Mouse (Mus musculus) kidney, adult 9 months (tissue): ENCODE data around the gene Zbtb48.
A peak's percentile ranks its signal among the peaks of the same experiment; 100 is the strongest.
"Not testable (repeated sequence)": the region's sequence is repeated elsewhere in the genome, so short reads cannot be mapped to it uniquely, and the experiment has no call there.

Experiments used
- DNase-seq: peaks from one replicate; pipeline ENCODE4 v3.0.0; 2022

The Zbtb48 gene

GRCm38 (mm10) chr4:152027524-152027923 lies at the start of gene Zbtb48:
Gene Zbtb48 (minus strand): TSS chr4:152027671.
- peak; percentile 98 for DNase-seq

- DNase-seq, result no peak
These were observed 49.7 kb upstream of the Zbtb48 start for GRCm38 (mm10) chr4:152077191-152077590.

GRCm38 (mm10) chr4:152074548-152074947 lies 47.1 kb upstream of the Zbtb48 start:
- DNase-seq, result no peak

GRCm38 (mm10) chr4:152073715-152074114 lies 46.2 kb upstream of the Zbtb48 start:
- DNase-seq, result no peak

GRCm38 (mm10) chr4:152072655-152073054 lies 45.2 kb upstream of the Zbtb48 start:
- no peak for DNase-seq

GRCm38 (mm10) chr4:152072121-152072601 lies 44.7 kb upstream of the Zbtb48 start, which contains the start of gene Plekhg5:
Gene Plekhg5 (plus strand): TSS chr4:152072498.
- DNase-seq, result no peak

- DNase-seq, result no peak
These were observed 43.3 kb upstream of the Zbtb48 start for GRCm38 (mm10) chr4:152070494-152071396.

GRCm38 (mm10) chr4:152069245-152069644 lies 41.8 kb upstream of the Zbtb48 start:
- no peak for DNase-seq

- no peak for DNase-seq
These were observed 40.8 kb upstream of the Zbtb48 start for GRCm38 (mm10) chr4:152068166-152068724.

GRCm38 (mm10) chr4:152067280-152067679 lies 39.8 kb upstream of the Zbtb48 start:
- DNase-seq, result no peak

GRCm38 (mm10) chr4:152062390-152063110 lies 35.1 kb upstream of the Zbtb48 start:
- peak; percentile 84 for DNase-seq

GRCm38 (mm10) chr4:152044609-152045008 lies 17.1 kb upstream of the Zbtb48 start:
- peak; percentile 65 for DNase-seq

- DNase-seq, result no peak
These were observed 15.7 kb upstream of the Zbtb48 start for GRCm38 (mm10) chr4:152043171-152043570.

GRCm38 (mm10) chr4:152041924-152042641 lies 14.6 kb upstream of the Zbtb48 start:
- DNase-seq, result no peak

- DNase-seq, result peak; percentile 44
These were observed 12.4 kb upstream of the Zbtb48 start for GRCm38 (mm10) chr4:152039831-152040310.

- DNase-seq, result peak; percentile 92
These were observed 11.7 kb upstream of the Zbtb48 start, which contains the start of gene Nol9 for GRCm38 (mm10) chr4:152038985-152039830. Gene Nol9 (plus strand): TSS chr4:152039321.

GRCm38 (mm10) chr4:152038225-152038984 lies 10.9 kb upstream of the Zbtb48 start, which contains the start of gene Tas1r1:
Gene Tas1r1 (minus strand): TSS chr4:152038568.
- DNase-seq, result no peak

- not testable (repeated sequence) for DNase-seq
These were observed 9.0 kb upstream of the Zbtb48 start for GRCm38 (mm10) chr4:152036464-152036863.

GRCm38 (mm10) chr4:152032922-152033321 lies 5.5 kb upstream of the Zbtb48 start:
- DNase-seq, result no peak

- DNase-seq, result no peak
These were observed 2.5 kb upstream of the Zbtb48 start for GRCm38 (mm10) chr4:152029997-152030396.
